In genomic region chr3:65816012-65816411, GRCm38 (mm10) we compare ENCODE assay signal across 16 mouse cellular contexts.
"Had no signal": no experiment of that assay in that cellular context is flagged by ENCODE, and none has a peak within 500 bp of the region (broad histone marks: within the 10 kb centered on the region; RNA-seq: fewer than 3 reads in every experiment).

No protein-coding gene starts in this region.

- H3K4me3 ChIP-seq: kidney, embryonic 15.5 days; limb, embryonic 13.5 days; liver, embryonic 15.5 days; midbrain, embryonic 13.5 days; stomach, embryonic 15.5 days had no signal

- H3K9ac ChIP-seq: kidney, embryonic 15.5 days; limb, embryonic 13.5 days; liver, embryonic 15.5 days; lung, embryonic 14.5 days; midbrain, embryonic 13.5 days; stomach, embryonic 15.5 days had no signal

- DNase-seq: kidney, adult 2 months; kidney, postnatal 14 days; left cerebral cortex, postnatal 4 days; lung, embryonic 14.5 days; lung, postnatal 10 days; right cerebral cortex, postnatal 4 days; spleen, adult 18-20 months; thymus, postnatal 4 days had no signal

- ATAC-seq: intestine, embryonic 16.5 days; midbrain, embryonic 13.5 days had no signal

- H3K4me1 ChIP-seq: liver, embryonic 15.5 days; midbrain, embryonic 13.5 days; stomach, embryonic 15.5 days had no signal

- H3K36me3 ChIP-seq: kidney, embryonic 15.5 days; limb, embryonic 13.5 days; liver, embryonic 15.5 days; midbrain, embryonic 13.5 days; stomach, embryonic 15.5 days had no signal

- H3K9me3 ChIP-seq: kidney, embryonic 15.5 days; limb, embryonic 13.5 days; liver, embryonic 15.5 days; midbrain, embryonic 13.5 days; stomach, embryonic 15.5 days had no signal

- H3K27me3 ChIP-seq: kidney, embryonic 15.5 days; limb, embryonic 13.5 days; liver, embryonic 15.5 days; midbrain, embryonic 13.5 days; stomach, embryonic 15.5 days had no signal

- H3K4me2 ChIP-seq: kidney, embryonic 15.5 days; limb, embryonic 13.5 days; liver, embryonic 11.5 days; liver, embryonic 15.5 days; lung, embryonic 14.5 days; midbrain, embryonic 13.5 days; stomach, embryonic 15.5 days had no signal

- H3K27ac ChIP-seq: kidney, embryonic 15.5 days; limb, embryonic 13.5 days; liver, embryonic 15.5 days; macrophage; midbrain, embryonic 13.5 days; stomach, embryonic 15.5 days had no signal
